Mouse (Mus musculus): ENCODE measurements around the gene Spp1.

DNA sequence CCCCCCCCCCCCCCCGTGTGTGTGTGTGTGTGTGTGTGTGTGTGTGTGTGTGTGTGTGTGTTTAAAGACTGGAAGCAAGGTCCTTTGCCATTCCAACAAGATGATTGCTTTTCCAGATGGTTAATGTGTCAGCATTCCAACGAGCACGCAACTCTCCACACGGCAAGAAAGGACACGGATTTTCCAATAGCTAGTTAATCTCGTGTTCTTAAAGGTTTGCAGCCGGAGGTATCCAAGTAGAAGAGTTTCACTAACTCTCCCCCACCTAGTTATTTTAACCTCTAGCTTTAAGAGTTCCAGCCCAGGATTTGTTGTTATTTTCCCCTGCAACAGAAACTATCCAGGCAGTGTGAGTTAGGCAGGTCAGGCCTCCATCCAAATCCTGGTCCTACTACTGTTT lies 25.9 kb downstream of the Spp1 start:
- TF ChIP-seq POLR2A (IDR thresholded peaks at IDR 0.05; ENCODE audit: control insufficient read depth, extremely low read depth, insufficient read depth, low read length, poor library complexity): no peak
- TF ChIP-seq CTCF (IDR thresholded peaks at IDR 0.05; ENCODE audit: borderline replicate concordance, control insufficient read depth, extremely low read depth, insufficient read depth, low read length, poor library complexity): no peak

Measured in thymus, adult 2 months (tissue).